Mouse (Mus musculus) hindbrain, embryonic 11.5 days (tissue): ENCODE results near the gene Zfp710. TPM values are rescaled to one million over a fixed set of nuclear protein-coding genes. Genes with fewer than 3 reads are reported as not detected.

Experiments
- ATAC-seq: fragments of 200-750 bp; cut with Nextera tagmentation; 2 replicates; pipeline ENCODE4 v1.8.0; 2017; ENCODE audit warnings: mild to moderate bottlenecking, moderate TSS enrichment, moderate library complexity; ENCODE audit not compliant: low FRiP score
- DNase-seq: peaks from one replicate; pipeline ENCODE4 v3.0.0-alpha.2; 2015; ENCODE audit warnings: low spot score
- H3K27ac ChIP-seq: fragments of 300-500 bp; sonication (generic); 2 replicates; pipeline ENCODE4 v1.5.1; 2014; ENCODE audit warnings: mild to moderate bottlenecking, low read depth, low read length
- H3K27me3 ChIP-seq: fragments of 300-500 bp; sonication (generic); 2 replicates; pipeline ENCODE4 v1.6.1; 2014; ENCODE audit warnings: mild to moderate bottlenecking, low read length, moderate library complexity, mixed read lengths; ENCODE audit not compliant: control insufficient read depth, insufficient read depth
- H3K36me3 ChIP-seq: fragments of 300-500 bp; sonication (generic); 2 replicates; pipeline ENCODE4 v1.6.1; 2014; ENCODE audit warnings: mild to moderate bottlenecking, low read length, moderate library complexity, mixed read lengths; ENCODE audit not compliant: control insufficient read depth, insufficient read depth
- H3K4me1 ChIP-seq: fragments of 300-500 bp; sonication (generic); replicated peaks from 2 replicates; pipeline ENCODE4 v1.6.1; 2014; ENCODE audit warnings: low read length, mixed read lengths; ENCODE audit not compliant: control insufficient read depth, insufficient read depth
- H3K4me2 ChIP-seq: fragments of 300-500 bp; sonication (generic); replicated peaks from 2 replicates; pipeline ENCODE4 v1.6.1; 2014; ENCODE audit warnings: mild to moderate bottlenecking, low read depth, low read length
- H3K4me3 ChIP-seq: fragments of 300-500 bp; sonication (generic); 2 replicates; pipeline ENCODE4 v1.5.1; 2014; ENCODE audit warnings: low read depth, low read length
- H3K9ac ChIP-seq: fragments of 300-500 bp; sonication (generic); 2 replicates; pipeline ENCODE4 v1.6.1; 2014; ENCODE audit warnings: low read depth, low read length
- H3K9me3 ChIP-seq: fragments of 300-500 bp; sonication (generic); 2 replicates; pipeline ENCODE4 v1.6.1; 2016; ENCODE audit warnings: low read length; ENCODE audit not compliant: control insufficient read depth
- WGBS: fragments of 180-500 bp; shearing (Covaris S2); extraction: QIAGEN DNeasy Blood & Tissue Kit; methylation state at CpG from one replicate; pipeline ENCODE4 v1.1.7; 2014; 5-methylcytosine and 5-hydroxymethylcytosine counted together
- polyA plus RNA-seq: library from polyadenylated mRNA; unstranded; fragments of >200 nt; fragmentation: Nextera tagmentation; extraction: Ambion mirVana; gene quantifications from 2 replicates; pipeline ENCODE4 v1.2.1, GENCODE M21; 2014

Gene Zfp710
- polyA plus RNA-seq, 1 experiment from 2014 or later, result 26.4 TPM

DNA sequence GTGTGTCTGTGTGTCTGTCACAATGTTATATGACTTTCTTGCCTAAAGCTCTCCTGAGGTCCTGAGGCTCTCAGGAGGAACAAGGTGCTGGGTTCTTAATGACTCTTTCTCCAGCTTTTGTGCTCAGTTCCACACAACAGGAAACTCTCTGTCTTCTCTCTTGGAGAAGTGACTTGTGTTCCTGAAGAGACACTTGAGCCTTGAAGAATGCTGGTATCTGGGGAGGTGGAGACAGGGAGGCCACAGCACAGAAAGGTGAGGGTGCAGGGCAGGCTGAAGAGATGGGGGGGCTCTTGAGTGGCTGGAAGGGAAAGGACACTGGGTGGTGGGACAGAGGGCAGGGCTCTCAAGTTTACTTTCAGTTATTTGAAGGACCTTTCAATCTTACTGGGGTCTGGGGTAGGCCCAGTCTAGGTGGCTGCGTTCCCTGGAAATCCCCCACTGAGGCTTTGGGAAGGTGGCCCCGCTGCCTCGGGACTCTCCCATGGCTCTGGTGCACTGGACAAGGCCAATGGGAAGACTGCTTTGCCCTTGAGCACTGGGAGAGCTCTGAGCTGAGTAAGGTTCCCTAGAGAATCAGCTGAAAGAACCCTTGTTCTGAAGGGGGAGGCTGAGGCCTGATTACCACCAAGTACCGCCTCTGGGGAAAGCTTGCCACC lies 33.9 kb downstream of the Zfp710 start:
- no peaks in the 10 kb centered on the region for H3K9me3 ChIP-seq
- no peak for ATAC-seq
- no peak overlapping the region for H3K4me2 ChIP-seq
- WGBS, result 71% methylated on average over 4 of the region's 4 CpGs
- H3K4me3 ChIP-seq, result no peak overlapping the region
- peak overlapping the region; percentile 87; the same call in 1 of the 2 replicates for H3K27ac ChIP-seq
- DNase-seq, result no peak
- H3K4me1 ChIP-seq, result peaks cover 26% of the 10 kb centered on the region
- H3K36me3 ChIP-seq, result no peaks in the 10 kb centered on the region
- no peaks in the 10 kb centered on the region for H3K27me3 ChIP-seq
- H3K9ac ChIP-seq, result no peak overlapping the region

- Histone ChIP-seq H3K4me2 (no peak overlapping the region), H3K4me1 (peaks cover 27% of the 10 kb centered on the region), H3K9ac (no peak overlapping the region), H3K36me3 (no peaks in the 10 kb centered on the region), H3K27ac (0 out of 2 replicates have a peak overlapping the region, but pooled peaks have one; percentile 6), H3K4me3 (no peak overlapping the region), H3K9me3 (no peaks in the 10 kb centered on the region), H3K27me3 (no peaks in the 10 kb centered on the region)
- 72% methylated on average over 13 of the region's 13 CpGs for WGBS
- DNase-seq (no peak), ATAC-seq (no peak)
Observed at GRCm38 (mm10) chr7:80059064-80059838, 34.6 kb downstream of the Zfp710 start.

- ATAC-seq (no peak), DNase-seq (no peak)
- Histone ChIP-seq H3K4me1 (peaks cover 27% of the 10 kb centered on the region), H3K27ac (no peak overlapping the region), H3K9me3 (no peaks in the 10 kb centered on the region), H3K4me2 (no peak overlapping the region), H3K9ac (no peak overlapping the region; the same call in 1 of the 2 replicates), H3K36me3 (no peaks in the 10 kb centered on the region), H3K27me3 (no peaks in the 10 kb centered on the region), H3K4me3 (no peak overlapping the region)
- 83% methylated on average over 10 of the region's 10 CpGs for WGBS
Observed at GRCm38 (mm10) chr7:80060012-80060778, 35.6 kb downstream of the Zfp710 start.

GRCm38 (mm10) chr7:80062083-80062826 lies 37.6 kb downstream of the Zfp710 start:
- H3K36me3 ChIP-seq, result no peaks in the 10 kb centered on the region
- H3K27me3 ChIP-seq, result no peaks in the 10 kb centered on the region
- DNase-seq (no peak), ATAC-seq (no peak; the same call in 1 of the 2 replicates)
- no peak overlapping the region for H3K4me3 ChIP-seq
- H3K4me1 ChIP-seq, result peaks cover 18% of the 10 kb centered on the region
- 0 out of 2 replicates have a peak overlapping the region, but pooled peaks have one; percentile 73 for H3K27ac ChIP-seq
- no peak overlapping the region for H3K9ac ChIP-seq
- no peaks in the 10 kb centered on the region for H3K9me3 ChIP-seq
- H3K4me2 ChIP-seq, result no peak overlapping the region
- WGBS, result 89% methylated on average over 17 of the region's 17 CpGs

GRCm38 (mm10) chr7:80063244-80063643 lies 38.6 kb downstream of the Zfp710 start:
- peaks cover 8% of the 10 kb centered on the region; the same call in 1 of the 2 replicates for H3K4me1 ChIP-seq
- ATAC-seq, result peak; percentile 36
- H3K4me2 ChIP-seq, result 0 out of 2 replicates have a peak overlapping the region, but pooled peaks have one; percentile 3

DNA sequence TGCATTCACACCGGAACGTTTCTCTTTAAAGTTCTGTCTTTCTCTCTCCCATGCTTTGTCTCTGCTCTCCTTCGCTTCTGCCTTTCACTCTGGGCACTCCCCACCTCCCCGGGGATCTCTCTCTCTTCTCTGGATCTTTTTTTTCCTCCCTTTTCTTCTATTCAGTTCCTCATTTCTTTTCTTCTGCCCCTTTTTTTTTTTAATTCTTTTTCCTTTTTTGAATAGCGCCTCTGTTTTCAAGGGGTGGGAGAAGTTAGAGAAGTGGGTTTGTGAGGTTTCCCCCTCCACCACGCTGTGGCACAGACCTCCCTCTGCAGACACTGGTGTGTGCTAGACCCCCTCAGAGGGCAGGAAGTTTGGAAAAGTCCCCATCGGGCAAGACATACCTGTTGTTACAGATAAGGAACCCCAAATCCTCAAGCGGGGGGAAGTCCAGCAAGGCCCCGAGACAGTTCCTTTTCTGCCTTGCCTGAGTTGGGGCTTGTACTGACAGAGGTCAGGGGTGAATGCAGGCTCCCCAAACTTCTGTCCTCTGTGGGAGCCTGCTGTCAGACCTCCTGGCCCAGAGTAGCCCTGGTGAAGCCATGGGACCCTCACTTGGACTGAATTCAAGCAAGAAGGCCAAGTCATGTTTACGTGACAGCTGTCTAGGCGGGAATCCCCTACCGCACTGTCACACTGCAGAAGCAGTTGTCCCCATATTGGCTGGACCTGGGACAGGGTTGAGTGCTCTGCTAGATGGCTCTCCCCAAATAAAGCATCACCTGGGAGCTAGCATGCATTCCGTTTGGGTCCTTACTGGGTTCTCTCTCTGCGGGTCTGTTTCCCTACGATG lies 39.5 kb downstream of the Zfp710 start:
- peak overlapping the region; percentile 73 for H3K27ac ChIP-seq
- no peak for ATAC-seq
- H3K9me3 ChIP-seq, result no peaks in the 10 kb centered on the region
- no peak overlapping the region; the same call in 1 of the 2 replicates for H3K9ac ChIP-seq
- 55% methylated on average over 15 of the region's 15 CpGs for WGBS
- DNase-seq, result no peak
- H3K4me3 ChIP-seq, result no peak overlapping the region
- no peaks in the 10 kb centered on the region for H3K27me3 ChIP-seq
- H3K4me1 ChIP-seq, result peaks cover 6% of the 10 kb centered on the region
- no peak overlapping the region for H3K4me2 ChIP-seq
- no peaks in the 10 kb centered on the region for H3K36me3 ChIP-seq

More at GRCm38 (mm10) chr7:80063244-80063643, 38.6 kb downstream of the Zfp710 start:
- Histone ChIP-seq H3K9ac (no peak overlapping the region), H3K4me3 (no peak overlapping the region), H3K27ac (peak overlapping the region; percentile 73), H3K27me3 (no peaks in the 10 kb centered on the region), H3K36me3 (no peaks in the 10 kb centered on the region), H3K9me3 (no peaks in the 10 kb centered on the region)
- no peak for DNase-seq
- 57% methylated on average over 5 of the region's 5 CpGs for whole genome bisulfite sequencing

GRCm38 (mm10) chr7:80065250-80065649 lies 40.6 kb downstream of the Zfp710 start:
- H3K4me1 ChIP-seq, result peaks cover 16% of the 10 kb centered on the region
- H3K27me3 ChIP-seq, result no peaks in the 10 kb centered on the region
- no peak overlapping the region for H3K27ac ChIP-seq
- no peak for ATAC-seq
- H3K4me2 ChIP-seq, result no peak overlapping the region
- no peak overlapping the region for H3K4me3 ChIP-seq
- no peaks in the 10 kb centered on the region for H3K36me3 ChIP-seq
- no peaks in the 10 kb centered on the region for H3K9me3 ChIP-seq
- no peak overlapping the region for H3K9ac ChIP-seq
- DNase-seq, result no peak
- 69% methylated on average over 3 of the region's 3 CpGs for WGBS
